Mouse (Mus musculus): ENCODE data around the gene Stoml1.

GRCm38 (mm10) chr9:58231746-58232145, 21.2 kb upstream of the Stoml1 start:
- no peak for TF ChIP-seq EP300 (IDR thresholded peaks at IDR 0.05; ENCODE audit: low read length)
- no peak for TF ChIP-seq NELFE (IDR thresholded peaks at IDR 0.05; ENCODE audit: low read depth, low read length)
- TF ChIP-seq UBTF (IDR thresholded peaks at IDR 0.05; ENCODE audit: low read depth, low read length): no peak
- TF ChIP-seq TBP (conservative IDR thresholded peaks at IDR 0.05; ENCODE audit: low read depth, low read length): no peak
- no peak for TF ChIP-seq CTCF (conservative IDR thresholded peaks at IDR 0.05 in 1 of 2, IDR thresholded peaks at IDR 0.05 in 1 of 2; ENCODE audit: low read depth in 2 of 2, low read length in 2 of 2)
